Mouse (Mus musculus) neutrophil, adult 5-6 weeks (primary cell): ENCODE measurements around the gene Cyp3a13. TPM values are rescaled to one million over a fixed set of nuclear protein-coding genes. Genes with fewer than 3 reads are reported as not detected.
A peak's percentile ranks its signal among the peaks of the same experiment; 100 is the strongest.
"Not testable (repeated sequence)": the region's sequence is repeated elsewhere in the genome, so short reads cannot be mapped to it uniquely, and the experiment has no call there.

Experiments used
- ATAC-seq: fragments of 151-379, 151-347 bp; 2 replicates; pipeline ENCODE4 v1.8.0; 2017; ENCODE audit warnings: mild to moderate bottlenecking, moderate TSS enrichment; ENCODE audit not compliant: insufficient number of reproducible peaks, poor library complexity, low FRiP score, severe bottlenecking; ENCODE audit errors: extremely low read depth
- total RNA-seq: library from RNA; stranded (forward); fragments of 200-1000 nt; gene quantifications from 2 replicates; pipeline ENCODE4 v1.2.3, GENCODE M21; 2017

Gene Cyp3a13
- total RNA-seq, 1 experiment from 2014 or later, result not detected

GRCm38 (mm10) chr5:137882922-137883321 is 38.5 kb downstream of the Cyp3a13 start:
- 0 out of 2 replicates have a peak, but pooled peaks have one; percentile 23 for ATAC-seq

- 0 out of 2 replicates have a peak, but pooled peaks have one; percentile 30 for ATAC-seq
Measured at GRCm38 (mm10) chr5:137877860-137878259, 43.6 kb downstream of the Cyp3a13 start.

GRCm38 (mm10) chr5:137875054-137875453 is 46.4 kb downstream of the Cyp3a13 start:
- no peak for ATAC-seq

- not testable (repeated sequence) for ATAC-seq
Measured at GRCm38 (mm10) chr5:137872381-137872702, 49.1 kb downstream of the Cyp3a13 start.

- ATAC-seq, result peak; percentile 86
Measured at GRCm38 (mm10) chr5:137871644-137872380, 49.6 kb downstream of the Cyp3a13 start, which contains the start of gene Pilrb2. Pilrb2 (minus strand) TSS chr5:137871815.

- not testable (repeated sequence) for ATAC-seq
Measured at GRCm38 (mm10) chr5:137868600-137868999, 52.8 kb downstream of the Cyp3a13 start.

GRCm38 (mm10) chr5:137864008-137864407 is 57.4 kb downstream of the Cyp3a13 start:
- ATAC-seq, result not testable (repeated sequence)

GRCm38 (mm10) chr5:137857960-137858710 is 63.3 kb downstream of the Cyp3a13 start, which contains the start of gene Pilrb1:
Pilrb1 (minus strand) TSS chr5:137858106.
- peak; percentile 88 for ATAC-seq

GRCm38 (mm10) chr5:137856870-137857269 is 64.5 kb downstream of the Cyp3a13 start:
- ATAC-seq, result peak; percentile 50; the same call in 1 of the 2 replicates

- not testable (repeated sequence) for ATAC-seq
Measured at GRCm38 (mm10) chr5:137854907-137855306, 66.5 kb downstream of the Cyp3a13 start.

- ATAC-seq, result not testable (repeated sequence)
Measured at GRCm38 (mm10) chr5:137850313-137850712, 71.1 kb downstream of the Cyp3a13 start.

Other genes starting within 250 kb of the Cyp3a13 start
- gene Agfg2, start 236.9 kb downstream of the Cyp3a13 start, total RNA-seq, result 4.9 and 5.5 TPM in 2 replicates
- 0.12 TPM in 2 replicates for gene Nyap1, start 180.0 kb downstream of the Cyp3a13 start, total RNA-seq
- 170 TPM in 2 replicates for gene Tsc22d4, start 175.9 kb downstream of the Cyp3a13 start, total RNA-seq
- 9.7 and 12.8 TPM in 2 replicates for gene Ppp1r35, start 142.8 kb downstream of the Cyp3a13 start, total RNA-seq
- gene Mepce, start 134.0 kb downstream of the Cyp3a13 start, total RNA-seq, result 36.5 and 42.2 TPM in 2 replicates
- gene Zcwpw1, start 133.8 kb downstream of the Cyp3a13 start, total RNA-seq, result 24.7 and 29.4 TPM in 2 replicates
- 321 and 361 TPM in 2 replicates for gene Pilra, start 85.3 kb downstream of the Cyp3a13 start, total RNA-seq
- 124 and 127 TPM in 2 replicates for gene Pilrb1, start 63.5 kb downstream of the Cyp3a13 start, total RNA-seq
- gene Pilrb2, start 49.8 kb downstream of the Cyp3a13 start, total RNA-seq, result 139 and 177 TPM in 2 replicates
- not detected in 2 replicates for gene Gjc3, start 41.5 kb upstream of the Cyp3a13 start, total RNA-seq
- gene Azgp1, start 59.9 kb upstream of the Cyp3a13 start, total RNA-seq, result not detected in 2 replicates
- not detected in 2 replicates for gene Smok3a, start 99.6 kb upstream of the Cyp3a13 start, total RNA-seq
- not detected in 2 replicates for gene Smok3b, start 99.8 kb upstream of the Cyp3a13 start, total RNA-seq
- 0.35 TPM in 1 of 2 replicates, not detected in the other for gene Smok3c, start 131.6 kb upstream of the Cyp3a13 start, total RNA-seq
- gene Zkscan1, start 163.5 kb upstream of the Cyp3a13 start, total RNA-seq, result 15.2 and 18.7 TPM in 2 replicates
- 8.5 and 11.5 TPM in 2 replicates for gene Zscan21, start 195.3 kb upstream of the Cyp3a13 start, total RNA-seq
- 6.4 and 8.6 TPM in 2 replicates for gene Zfp113, start 234.1 kb upstream of the Cyp3a13 start, total RNA-seq
- gene Cops6, start 239.5 kb upstream of the Cyp3a13 start, total RNA-seq, result 14.2 and 19.2 TPM in 2 replicates